Mouse (Mus musculus): ENCODE results near the gene Tmem229b. TPM values are rescaled to one million over a fixed set of nuclear protein-coding genes. Genes with fewer than 3 reads are reported as not detected.
A peak's percentile ranks its signal among the peaks of the same experiment; 100 is the strongest.
"Not testable (repeated sequence)": the region's sequence is repeated elsewhere in the genome, so short reads cannot be mapped to it uniquely, and the experiment has no call there.

Gene Tmem229b
- polyA plus RNA-seq, 1 experiment from 2014 or later, result 5.3 TPM

DNA sequence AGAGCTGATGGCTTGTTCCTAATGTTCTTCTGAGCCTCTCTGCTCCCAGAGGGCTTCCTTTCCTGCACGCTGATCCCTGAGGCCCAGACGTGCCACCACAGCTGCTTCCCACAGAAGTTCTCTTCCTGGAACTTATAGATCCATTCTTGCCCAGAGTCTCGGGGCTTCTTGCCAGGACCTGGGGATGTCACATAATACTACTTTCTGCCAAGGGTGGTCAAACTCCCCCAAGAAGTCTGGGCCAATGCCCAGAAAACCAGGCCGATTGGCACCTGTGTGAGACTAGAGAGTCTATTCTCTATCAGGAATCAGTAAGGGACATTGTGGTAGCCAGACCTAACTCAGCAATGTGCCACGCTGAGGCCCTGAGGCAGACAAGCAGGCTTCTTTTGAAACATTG is 80.1 kb downstream of the Tmem229b start:
- Histone ChIP-seq H3K4me1 (no peaks in the 10 kb centered on the region), H3K27me3 (ENCODE audit: low read depth, poor library complexity, severe bottlenecking) (no peaks in the 10 kb centered on the region), H3K4me3 (no peak overlapping the region), H3K27ac (replicated peaks) (no peak overlapping the region), H3K36me3 (no peaks in the 10 kb centered on the region), H3K9me3 (replicated peaks) (no peaks in the 10 kb centered on the region)
- DNase-seq (ENCODE audit: low spot score), result no peak
- 81% methylated on average over 5 of the region's 5 CpGs for WGBS

DNA sequence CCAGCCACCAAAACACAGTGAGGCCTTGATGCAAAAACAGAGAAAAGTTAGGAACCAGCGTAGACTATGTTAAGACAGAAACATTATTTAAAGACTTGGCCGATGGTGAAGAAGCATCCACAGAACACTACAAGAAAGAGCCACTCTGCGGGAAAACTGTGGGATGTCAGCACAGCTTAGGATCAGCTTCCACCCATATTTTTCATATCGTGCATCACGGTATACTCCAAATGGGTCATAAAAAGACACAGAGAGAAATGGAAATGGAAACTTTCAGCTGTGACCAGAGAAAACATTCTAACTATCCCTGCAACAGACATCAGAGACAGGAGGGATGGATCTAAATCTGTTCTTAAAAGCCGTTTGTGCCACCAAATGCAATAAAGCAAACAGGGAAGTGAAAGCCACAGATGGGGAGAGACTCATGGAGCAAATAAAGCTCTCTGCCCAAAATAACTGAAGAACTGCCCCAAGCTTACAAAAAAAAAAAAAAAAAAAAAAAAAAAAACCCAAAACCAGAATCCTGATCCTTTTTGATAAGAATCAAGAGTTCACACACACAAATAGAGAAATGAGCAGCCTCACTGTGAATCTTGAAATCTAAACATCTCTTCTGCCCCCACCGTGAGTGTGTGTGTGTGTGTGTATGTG is 83.8 kb downstream of the Tmem229b start:
- H3K4me3 ChIP-seq, result no peak overlapping the region
- WGBS, result 92% methylated on average over 7 of the region's 7 CpGs
- H3K9me3 ChIP-seq (replicated peaks), result no peaks in the 10 kb centered on the region
- H3K4me1 ChIP-seq, result peaks cover 7% of the 10 kb centered on the region
- no peaks in the 10 kb centered on the region for H3K36me3 ChIP-seq
- H3K27me3 ChIP-seq (ENCODE audit: low read depth, poor library complexity, severe bottlenecking), result no peaks in the 10 kb centered on the region
- DNase-seq (ENCODE audit: low spot score), result no peak
- no peak overlapping the region for H3K27ac ChIP-seq (replicated peaks)

DNA sequence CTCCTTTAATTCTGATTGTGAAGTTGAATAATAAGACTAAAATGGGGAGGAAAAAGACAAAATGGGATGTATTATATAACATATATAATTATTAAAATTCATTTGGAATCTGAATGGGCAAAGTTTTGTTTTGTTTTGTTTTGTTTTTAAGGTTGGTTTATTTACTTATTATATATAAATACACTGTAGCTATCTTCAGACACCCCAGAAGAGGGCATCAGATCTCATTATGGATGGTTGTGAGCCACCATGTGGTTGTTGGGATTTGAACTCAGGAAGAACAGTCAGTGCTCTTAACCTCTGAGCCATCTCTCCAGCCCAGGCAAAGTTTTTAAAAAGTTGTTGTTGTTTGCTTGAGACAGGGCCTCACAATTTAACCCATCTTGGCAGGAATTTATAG is 84.5 kb downstream of the Tmem229b start:
- not testable (repeated sequence) for H3K9me3 ChIP-seq (replicated peaks); DNase-seq (ENCODE audit: low spot score)

DNA sequence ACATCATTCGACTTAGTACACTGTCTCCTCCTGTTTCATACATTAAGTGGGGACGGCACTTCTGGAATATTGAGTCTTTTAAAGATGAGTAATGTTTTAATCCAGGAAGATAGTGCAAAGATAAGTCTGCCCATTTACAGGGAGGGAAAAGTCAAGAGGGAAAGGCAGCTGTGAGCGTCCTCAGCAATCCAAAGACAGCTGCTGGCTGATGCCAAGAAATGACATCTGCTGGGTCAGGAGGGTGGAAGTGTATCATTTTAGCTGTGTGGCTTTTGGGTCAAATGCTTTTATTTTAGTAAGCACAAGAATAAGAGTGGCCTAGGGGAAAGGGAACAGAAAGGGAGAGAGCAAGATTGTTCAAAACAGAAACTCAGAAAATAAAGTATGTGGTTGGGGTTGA is 85.4 kb downstream of the Tmem229b start:
- no peaks in the 10 kb centered on the region for H3K27me3 ChIP-seq (ENCODE audit: low read depth, poor library complexity, severe bottlenecking)
- no peaks in the 10 kb centered on the region for H3K9me3 ChIP-seq (replicated peaks)
- H3K4me3 ChIP-seq, result no peak overlapping the region
- no peak for DNase-seq (ENCODE audit: low spot score)
- H3K4me1 ChIP-seq, result peaks cover 11% of the 10 kb centered on the region
- H3K36me3 ChIP-seq, result no peaks in the 10 kb centered on the region
- 86% methylated on average over 3 of the region's 3 CpGs for WGBS
- no peak overlapping the region for H3K27ac ChIP-seq (replicated peaks)

More for the DNA sequence above, 84.5 kb downstream of the Tmem229b start:
- not testable (repeated sequence) for H3K27me3 ChIP-seq (ENCODE audit: low read depth, poor library complexity, severe bottlenecking); H3K36me3 ChIP-seq; H3K27ac ChIP-seq (replicated peaks); H3K4me3 ChIP-seq
- peaks cover 11% of the 10 kb centered on the region for H3K4me1 ChIP-seq

DNA sequence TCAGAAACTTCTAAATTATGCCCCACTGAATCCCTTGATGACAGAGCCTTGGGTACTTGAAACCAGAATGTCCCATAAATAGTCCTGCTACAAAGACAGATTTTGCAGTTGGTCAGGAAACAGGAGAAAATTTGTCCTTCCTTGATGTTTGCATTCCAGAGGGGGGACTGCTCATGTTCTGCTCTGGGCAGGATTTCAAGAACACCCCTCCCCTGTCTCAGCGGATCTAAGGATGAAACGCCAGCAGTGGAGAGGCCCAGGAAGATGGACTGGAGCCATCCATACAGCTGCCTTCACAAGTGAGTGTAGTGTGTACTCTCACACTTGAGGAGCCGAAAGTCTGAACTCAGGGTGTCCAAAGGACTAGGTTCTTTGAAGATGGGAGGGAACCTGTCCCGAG is 86.0 kb downstream of the Tmem229b start:
- DNase-seq (ENCODE audit: low spot score), result no peak
- H3K4me1 ChIP-seq, result peaks cover 11% of the 10 kb centered on the region
- H3K27me3 ChIP-seq (ENCODE audit: low read depth, poor library complexity, severe bottlenecking), result no peaks in the 10 kb centered on the region
- no peak overlapping the region for H3K4me3 ChIP-seq
- no peaks in the 10 kb centered on the region for H3K36me3 ChIP-seq
- WGBS, result 80% methylated on average over 4 of the region's 4 CpGs
- no peaks in the 10 kb centered on the region for H3K9me3 ChIP-seq (replicated peaks)
- H3K27ac ChIP-seq (replicated peaks), result no peak overlapping the region

DNA sequence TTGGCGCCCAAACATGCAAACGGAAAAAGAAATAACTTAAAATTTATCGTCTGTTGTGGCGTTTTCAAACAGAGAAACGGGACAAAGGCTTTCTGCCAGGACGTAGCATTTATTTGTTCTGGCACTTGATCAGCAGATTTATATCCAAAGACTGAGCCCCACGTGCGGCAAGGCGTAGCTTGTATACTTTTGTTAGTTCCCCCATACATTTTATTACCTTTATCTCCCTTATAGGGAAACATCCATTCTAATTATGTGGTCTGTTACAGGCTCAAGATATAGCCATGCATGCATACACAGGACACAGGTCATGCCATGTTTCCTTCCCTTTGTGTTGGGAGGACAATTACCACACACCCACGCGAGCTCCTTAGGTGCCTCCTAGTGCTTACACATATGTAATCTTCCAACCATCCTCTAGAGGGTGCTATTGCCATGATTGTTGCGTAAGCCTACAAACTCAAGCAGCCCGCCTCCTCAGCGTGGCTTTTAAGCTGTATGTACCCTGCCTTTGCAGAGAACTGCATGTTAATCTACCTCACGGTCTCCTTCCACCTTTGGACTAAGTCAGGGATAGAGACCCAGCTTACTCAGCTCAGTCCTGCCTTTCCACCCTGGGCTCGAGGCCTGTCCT is 88.2 kb downstream of the Tmem229b start:
- peaks cover 11% of the 10 kb centered on the region for H3K4me1 ChIP-seq
- H3K27me3 ChIP-seq (ENCODE audit: low read depth, poor library complexity, severe bottlenecking), result peaks cover 8% of the 10 kb centered on the region
- no peak overlapping the region for H3K27ac ChIP-seq (replicated peaks)
- 38% methylated on average over 16 of the region's 16 CpGs for WGBS
- H3K36me3 ChIP-seq, result no peaks in the 10 kb centered on the region
- peak; percentile 53 for DNase-seq (ENCODE audit: low spot score)
- no peaks in the 10 kb centered on the region for H3K9me3 ChIP-seq (replicated peaks)
- H3K4me3 ChIP-seq, result no peak overlapping the region

DNA sequence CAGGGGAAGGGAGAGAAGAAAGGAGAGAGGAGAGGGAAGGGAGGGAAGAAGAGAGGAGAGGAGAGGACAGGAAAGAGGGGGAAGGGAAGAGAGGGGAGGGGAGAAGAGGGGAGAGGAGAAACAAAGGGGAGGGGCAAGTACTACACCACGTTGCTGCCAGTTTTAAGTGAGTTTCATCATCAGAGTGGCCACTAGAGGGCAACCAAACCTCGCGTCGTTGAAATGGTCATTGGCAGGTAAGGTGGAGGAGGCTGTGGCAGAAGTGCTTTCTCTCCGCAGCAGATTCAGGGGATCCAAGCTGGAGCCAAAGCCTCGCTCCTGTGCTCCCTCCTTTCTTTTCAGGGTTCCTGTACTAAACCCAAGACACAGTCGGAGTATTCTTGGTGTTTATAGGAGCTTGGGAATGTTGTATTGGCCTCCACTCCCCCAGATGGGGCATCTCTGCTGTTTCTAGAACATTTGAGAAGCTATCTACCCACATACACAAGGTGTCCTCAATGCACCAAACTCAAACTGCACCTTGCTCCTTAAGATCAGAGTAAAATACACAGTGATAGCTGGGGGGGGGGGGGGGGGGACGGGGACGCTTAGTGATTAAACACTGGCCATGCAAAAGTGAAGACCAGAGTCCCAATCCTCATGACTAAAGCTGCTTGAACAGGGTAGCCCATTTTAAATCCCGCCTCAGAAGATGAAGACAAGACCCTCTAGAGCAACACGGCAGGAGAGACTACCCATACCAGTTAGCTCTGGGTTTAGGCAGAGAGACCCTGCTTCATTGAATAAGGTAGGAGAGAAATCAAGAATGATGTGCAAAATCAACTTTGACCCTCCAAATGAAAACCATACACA is 89.0 kb downstream of the Tmem229b start:
- Histone ChIP-seq H3K4me1 (peaks cover 11% of the 10 kb centered on the region), H3K4me3 (peak overlapping the region; percentile 24), H3K9me3 (replicated peaks) (no peaks in the 10 kb centered on the region), H3K36me3 (no peaks in the 10 kb centered on the region), H3K27ac (replicated peaks) (no peak overlapping the region), H3K27me3 (ENCODE audit: low read depth, poor library complexity, severe bottlenecking) (peaks cover 15% of the 10 kb centered on the region)
- WGBS, result 20% methylated on average over 11 of the region's 11 CpGs
- DNase-seq (ENCODE audit: low spot score), result peak; percentile 77

DNA sequence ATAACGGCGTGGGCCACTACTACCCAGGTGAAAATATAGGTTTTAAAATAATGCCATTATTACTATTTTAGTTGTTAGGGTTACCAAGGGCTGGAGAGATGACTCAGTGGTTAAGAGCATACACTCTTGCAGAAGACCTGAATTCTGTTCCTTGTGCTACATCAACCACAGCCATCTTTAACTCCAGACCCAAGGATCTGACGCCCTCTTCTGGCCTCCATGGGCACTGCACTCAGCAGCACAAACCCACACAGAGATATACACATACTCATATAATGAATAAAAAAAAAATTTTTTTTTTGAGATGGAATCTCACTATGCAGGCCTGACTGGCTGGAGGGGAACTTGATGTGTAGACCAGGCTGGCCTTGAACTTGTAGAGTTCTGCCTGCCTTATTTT is 91.1 kb downstream of the Tmem229b start:
- Histone ChIP-seq H3K4me1 (peaks cover 22% of the 10 kb centered on the region), H3K27me3 (ENCODE audit: low read depth, poor library complexity, severe bottlenecking) (peaks cover 37% of the 10 kb centered on the region), H3K4me3 (no peak overlapping the region), H3K9me3 (replicated peaks) (no peaks in the 10 kb centered on the region), H3K36me3 (no peaks in the 10 kb centered on the region), H3K27ac (replicated peaks) (no peak overlapping the region)
- no peak for DNase-seq (ENCODE audit: low spot score)
- 71% methylated on average over 3 of the region's 3 CpGs for WGBS

DNA sequence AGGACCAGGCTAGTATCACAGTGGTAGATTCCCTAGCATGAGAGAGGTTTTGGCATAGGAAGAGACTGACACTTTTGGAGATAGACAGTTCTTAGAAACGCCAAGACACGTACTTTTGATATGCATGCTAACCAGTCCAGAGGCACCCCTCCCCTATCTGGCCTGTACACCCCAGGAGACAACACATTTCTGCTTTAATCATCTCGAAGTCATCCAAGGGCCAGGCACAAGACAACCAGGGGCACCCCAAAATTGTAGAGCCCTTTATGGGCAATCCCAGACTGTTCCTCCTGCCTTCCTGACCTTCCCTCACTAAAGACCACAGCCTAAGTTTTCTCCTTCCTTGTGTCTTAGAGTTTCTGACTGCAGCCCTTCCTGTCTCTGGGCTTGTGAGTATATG is 91.9 kb downstream of the Tmem229b start:
- no peaks in the 10 kb centered on the region for H3K36me3 ChIP-seq
- no peak overlapping the region for H3K27ac ChIP-seq (replicated peaks)
- peaks cover 44% of the 10 kb centered on the region for H3K27me3 ChIP-seq (ENCODE audit: low read depth, poor library complexity, severe bottlenecking)
- 76% methylated on average over 3 of the region's 3 CpGs for WGBS
- H3K9me3 ChIP-seq (replicated peaks), result no peaks in the 10 kb centered on the region
- H3K4me3 ChIP-seq, result no peak overlapping the region
- no peak for DNase-seq (ENCODE audit: low spot score)
- peaks cover 29% of the 10 kb centered on the region for H3K4me1 ChIP-seq

DNA sequence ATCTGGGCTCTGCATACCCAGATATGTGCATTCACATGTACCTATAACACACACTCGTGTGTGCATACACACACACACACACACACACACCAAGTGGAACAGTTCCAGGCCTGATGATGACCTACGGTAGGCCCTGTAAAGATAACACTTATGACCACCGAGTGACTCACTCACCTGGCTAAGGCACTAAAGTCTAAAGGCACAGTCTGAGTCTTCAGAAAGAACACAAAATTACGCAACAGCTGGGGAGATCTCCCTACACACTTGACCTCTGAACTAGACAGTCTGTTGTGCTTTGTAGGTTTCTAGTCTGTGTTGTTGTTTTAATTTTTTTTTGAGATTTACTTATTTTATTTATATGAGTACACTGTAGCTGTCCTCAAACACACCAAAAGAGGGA is 93.0 kb downstream of the Tmem229b start:
- H3K4me3 ChIP-seq, result no peak overlapping the region
- no peak for DNase-seq (ENCODE audit: low spot score)
- no peak overlapping the region for H3K27ac ChIP-seq (replicated peaks)
- peaks cover 55% of the 10 kb centered on the region for H3K27me3 ChIP-seq (ENCODE audit: low read depth, poor library complexity, severe bottlenecking)
- peaks cover 28% of the 10 kb centered on the region for H3K4me1 ChIP-seq
- 88% methylated on average over 4 of the region's 4 CpGs for WGBS
- H3K9me3 ChIP-seq (replicated peaks), result no peaks in the 10 kb centered on the region
- no peaks in the 10 kb centered on the region for H3K36me3 ChIP-seq

Other genes with a start within 250 kb of the Tmem229b start
- 71.1 and 80.0 TPM in 2 replicates for gene Atp6v1d, start 146.0 kb downstream of the Tmem229b start, polyA plus RNA-seq (2016; fragmentation: Nextera tagmentation; extraction: Ambion mirVana)
- 270 and 310 TPM in 2 replicates for gene Eif2s1, start 145.8 kb downstream of the Tmem229b start, polyA plus RNA-seq (2016; fragmentation: Nextera tagmentation; extraction: Ambion mirVana)
- gene Plek2, start 100.7 kb downstream of the Tmem229b start, polyA plus RNA-seq (2016; fragmentation: Nextera tagmentation; extraction: Ambion mirVana), result 2.0 and 2.2 TPM in 2 replicates
- 7.9 and 8.4 TPM in 2 replicates for gene Plekhh1, start 21.5 kb upstream of the Tmem229b start, polyA plus RNA-seq (2016; fragmentation: Nextera tagmentation; extraction: Ambion mirVana)
- gene Pigh, start 82.0 kb upstream of the Tmem229b start, polyA plus RNA-seq (2016; fragmentation: Nextera tagmentation; extraction: Ambion mirVana), result 32.3 and 36.8 TPM in 2 replicates
- 0.72 and 2.5 TPM in 2 replicates for gene Arg2, start 123.2 kb upstream of the Tmem229b start, polyA plus RNA-seq (2016; fragmentation: Nextera tagmentation; extraction: Ambion mirVana)
- gene Vti1b, start 165.0 kb upstream of the Tmem229b start, polyA plus RNA-seq (2016; fragmentation: Nextera tagmentation; extraction: Ambion mirVana), result 100 and 103 TPM in 2 replicates
- 23.1 and 27.1 TPM in 2 replicates for gene Rdh11, start 184.7 kb upstream of the Tmem229b start, polyA plus RNA-seq (2016; fragmentation: Nextera tagmentation; extraction: Ambion mirVana)
- gene Rdh12, start 201.3 kb upstream of the Tmem229b start, polyA plus RNA-seq (2016; fragmentation: Nextera tagmentation; extraction: Ambion mirVana), result 1.7 and 2.1 TPM in 2 replicates

Data from midbrain, embryonic 10.5 days (tissue).